26 mouse cellular contexts compared by ENCODE assay signal in genomic region chr13:56792844-56793243, GRCm38 (mm10). TPM values are rescaled to one million over a fixed set of nuclear protein-coding genes. Genes with fewer than 3 reads are reported as not detected.
DNase-seq lines count a peak whose midpoint lies in the region; ATAC-seq and TF ChIP-seq lines count a peak whose summit lies in the region.
"Had no signal": no experiment of that assay in that cellular context is flagged by ENCODE, and none has a peak within 500 bp of the region (broad histone marks: within the 10 kb centered on the region; RNA-seq: fewer than 3 reads in every experiment).

No protein-coding gene starts in this region.

- H3K36me3 ChIP-seq in kidney, embryonic 15.5 days = no peaks in the 10 kb centered on the region
- H3K36me3 ChIP-seq: embryonic facial prominence, embryonic 13.5 days; embryonic facial prominence, embryonic 15.5 days; forebrain, embryonic 15.5 days had no signal

- peaks cover 3% of the 10 kb centered on the region; the same call in 1 of the 2 replicates for H3K4me1 ChIP-seq in cerebellum, adult 2 months (ENCODE audit: control insufficient read depth, insufficient read depth, low read length)
- 0 out of 2 replicates have a peak, but pooled peaks cover 6% of the 10 kb centered on the region for H3K4me1 ChIP-seq in kidney, embryonic 15.5 days

- no peak overlapping the region for H3K27ac ChIP-seq in cerebellum, adult 2 months (ENCODE audit: insufficient read depth, low read length)
- no peak overlapping the region for H3K27ac ChIP-seq in kidney, embryonic 15.5 days
- H3K27ac ChIP-seq: embryonic facial prominence, embryonic 13.5 days; embryonic facial prominence, embryonic 15.5 days; forebrain, embryonic 13.5 days; forebrain, embryonic 15.5 days had no signal

- no peaks in the 10 kb centered on the region for H3K9me3 ChIP-seq in kidney, embryonic 15.5 days (replicated peaks)
- H3K9me3 ChIP-seq: embryonic facial prominence, embryonic 13.5 days; embryonic facial prominence, embryonic 15.5 days; forebrain, embryonic 13.5 days; forebrain, embryonic 15.5 days had no signal

- no peaks in the 10 kb centered on the region for H3K27me3 ChIP-seq in cerebellum, adult 2 months (ENCODE audit: control insufficient read depth, insufficient read depth, low read length)
- no peaks in the 10 kb centered on the region; the same call in 1 of the 2 replicates for H3K27me3 ChIP-seq in kidney, embryonic 15.5 days
- H3K27me3 ChIP-seq: embryonic facial prominence, embryonic 15.5 days; forebrain, embryonic 13.5 days; forebrain, embryonic 15.5 days; Patski had no signal

- WGBS in cerebellum, adult 2 months = 93% methylated on average over 3 of the region's 3 CpGs
- 87% methylated on average over 3 of the region's 3 CpGs for WGBS in kidney, embryonic 15.5 days

- ATAC-seq in kidney, embryonic 15.5 days (replicated peaks; ENCODE audit: low FRiP score) = no peak
- ATAC-seq: activated CD4-positive, CD25-positive, alpha-beta regulatory T cell, adult 4 months; forebrain, embryonic 13.5 days; forebrain, embryonic 15.5 days; forebrain, postnatal 0 days; Patski had no signal

- no peak overlapping the region for H3K4me2 ChIP-seq in kidney, embryonic 15.5 days
- H3K4me2 ChIP-seq: embryonic facial prominence, embryonic 13.5 days; embryonic facial prominence, embryonic 15.5 days; forebrain, embryonic 13.5 days; forebrain, embryonic 15.5 days had no signal

- no peak for TF ChIP-seq CTCF in cerebellum, adult 2 months (IDR thresholded peaks at IDR 0.05; ENCODE audit: borderline replicate concordance, insufficient read depth, low read depth, low read length)

- no peak overlapping the region for H3K9ac ChIP-seq in kidney, embryonic 15.5 days
- H3K9ac ChIP-seq: embryonic facial prominence, embryonic 13.5 days; embryonic facial prominence, embryonic 15.5 days; forebrain, embryonic 15.5 days; forebrain, postnatal 0 days had no signal

- H3K4me3 ChIP-seq in cerebellum, adult 2 months (replicated peaks; ENCODE audit: insufficient read depth, low read depth, low read length) = no peak overlapping the region
- no peak overlapping the region for H3K4me3 ChIP-seq in kidney, embryonic 15.5 days (replicated peaks)
- H3K4me3 ChIP-seq: embryonic facial prominence, embryonic 13.5 days; embryonic facial prominence, embryonic 15.5 days; erythroblast, embryonic 14.5 days; forebrain, embryonic 13.5 days; forebrain, embryonic 15.5 days had no signal

- peak; percentile 23 to 68 for DNase-seq in adrenal gland, adult (ENCODE audit: inconsistent age in 2 of 2, low spot score in 1 of 2)
- no peak for DNase-seq in adrenal gland, adult 8-10 months
- DNase-seq in adrenal gland, postnatal 14 days = peak; percentile 18
- DNase-seq in adrenal gland, postnatal 25 days = no peak
- peak; percentile 10 for DNase-seq in fibroblast of lung, adult 2 months (ENCODE audit: low read depth)
- no peak for DNase-seq in cerebellum, adult 2 months
- DNase-seq: adrenal gland, postnatal 36 days; cerebellum, adult 11-12 months; cerebellum, adult 8-10 months; cerebellum, adult 9-11 months; cerebellum, postnatal 14 days; cerebellum, postnatal 36 days; embryo, embryonic 11 days; forebrain, postnatal 0 days had no signal

- TF ChIP-seq POLR2A in cerebellum, adult 2 months (IDR thresholded peaks at IDR 0.05; ENCODE audit: borderline replicate concordance, insufficient read depth, low read length) = no peak

RNA-seq across cellular contexts. Expression of gene Gm45623, which starts 39.2 kb away (rescaled TPM):
- not detected for total RNA-seq in adrenal gland, adult 8-10 months (2022)
- not detected in 2 replicates for total RNA-seq in adrenal gland, postnatal 14 days (2021)
- total RNA-seq in adrenal gland, postnatal 25 days (2021) = not detected in 2 replicates
- 1.3 and 1.6 TPM in 2 replicates for polyA plus RNA-seq in cerebellum, adult 2 months (2012; rRNA removed)
- polyA plus RNA-seq in kidney, embryonic 15.5 days (2015; fragmentation: Nextera tagmentation; extraction: Ambion mirVana) = not detected in 2 replicates
- total RNA-seq: adrenal gland, postnatal 36 days; common myeloid progenitor, adult 5-6 weeks; ES-E14; MEL had no signal
- polyA plus RNA-seq: activated CD4-positive, CD25-positive, alpha-beta regulatory T cell, adult 4 months; erythroblast, embryonic 14.5 days; forebrain, embryonic 11.5 days; Patski had no signal

Comparison
In these comparisons a context has a peak if more than half of its experiments do, and no peak if none do; other contexts are left out.
1. DNase-seq: peak in adrenal gland, adult (2 of 2), adrenal gland, postnatal 14 days (single experiment) and fibroblast of lung, adult 2 months (single experiment); none in adrenal gland, adult 8-10 months (single experiment), adrenal gland, postnatal 25 days (single experiment) and cerebellum, adult 2 months (0 of 2).